Mouse (Mus musculus) spleen, adult 2 months (tissue): ENCODE measurements around the gene 1700012B09Rik.

Source experiments
- CTCF ChIP-seq: fragments of 200-500 bp; IDR thresholded peaks from 2 replicates; pipeline ENCODE4 v1.5.1; 2011; ENCODE audit warnings: mild to moderate bottlenecking, inconsistent platforms; ENCODE audit not compliant: insufficient read depth, insufficient read length, insufficient replicate concordance; ENCODE audit errors: extremely low read depth
- POLR2A ChIP-seq: fragments of 200-500 bp; IDR thresholded peaks from 2 replicates; pipeline ENCODE4 v1.6.1; 2011; ENCODE audit warnings: low read depth, low read length, inconsistent platforms

GRCm38 (mm10) chr9:14728365-14728764 lies 42.5 kb downstream of the 1700012B09Rik start:
- TF ChIP-seq CTCF (no peak), POLR2A (no peak)
